Mouse (Mus musculus) brain, embryonic 14.5 days (tissue): ENCODE measurements around the gene Nrde2.

Source experiments
- CTCF ChIP-seq: fragments of 200-500 bp; IDR thresholded peaks from 2 replicates; pipeline ENCODE4 v1.5.1; 2012; ENCODE audit warnings: inconsistent platforms, mild to moderate bottlenecking, moderate library complexity, borderline replicate concordance; ENCODE audit not compliant: insufficient read depth, insufficient read length; ENCODE audit errors: extremely low read depth
- POLR2A ChIP-seq: fragments of 200-500 bp; IDR thresholded peaks from 2 replicates; pipeline ENCODE4 v1.6.1; 2012; ENCODE audit warnings: mild to moderate bottlenecking, inconsistent platforms, borderline replicate concordance; ENCODE audit not compliant: poor library complexity, insufficient read depth, insufficient read length, severe bottlenecking; ENCODE audit errors: extremely low read depth

DNA sequence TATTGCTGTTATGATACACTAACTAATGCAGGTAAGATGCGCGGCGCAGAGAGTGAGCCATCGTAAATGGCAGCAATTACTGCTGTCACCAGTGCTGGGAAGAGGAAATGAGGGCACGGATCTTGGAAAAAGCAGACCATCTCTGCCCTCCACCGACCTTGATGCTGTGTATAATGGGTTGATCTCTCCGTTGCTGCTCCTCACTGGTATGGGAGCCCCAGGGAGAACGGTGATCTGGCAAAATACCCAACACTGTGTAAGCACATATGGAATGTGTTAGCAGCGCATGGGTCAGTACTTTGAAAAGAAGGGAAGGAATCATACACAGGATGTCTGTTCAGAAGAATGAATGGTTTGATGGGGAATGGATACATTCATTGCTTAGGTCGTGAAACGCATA is 66.4 kb downstream of the Nrde2 start:
- TF ChIP-seq POLR2A: no peak
- TF ChIP-seq CTCF: no peak
